Mouse (Mus musculus) spleen, adult 2 months (tissue): ENCODE results near the gene Olig2.

Source experiments
- CTCF ChIP-seq: fragments of 200-500 bp; IDR thresholded peaks from 2 replicates; pipeline ENCODE4 v1.5.1; 2011; ENCODE audit warnings: mild to moderate bottlenecking, inconsistent platforms; ENCODE audit not compliant: insufficient read depth, insufficient read length, insufficient replicate concordance; ENCODE audit errors: extremely low read depth
- POLR2A ChIP-seq: fragments of 200-500 bp; IDR thresholded peaks from 2 replicates; pipeline ENCODE4 v1.6.1; 2011; ENCODE audit warnings: low read depth, low read length, inconsistent platforms

- TF ChIP-seq CTCF: no peak
- TF ChIP-seq POLR2A: no peak
These were observed at the start of gene Olig2 for GRCm38 (mm10) chr16:91225233-91226037.
